Mouse (Mus musculus): ENCODE data around the gene Hmg20b.

The Hmg20b gene

DNA sequence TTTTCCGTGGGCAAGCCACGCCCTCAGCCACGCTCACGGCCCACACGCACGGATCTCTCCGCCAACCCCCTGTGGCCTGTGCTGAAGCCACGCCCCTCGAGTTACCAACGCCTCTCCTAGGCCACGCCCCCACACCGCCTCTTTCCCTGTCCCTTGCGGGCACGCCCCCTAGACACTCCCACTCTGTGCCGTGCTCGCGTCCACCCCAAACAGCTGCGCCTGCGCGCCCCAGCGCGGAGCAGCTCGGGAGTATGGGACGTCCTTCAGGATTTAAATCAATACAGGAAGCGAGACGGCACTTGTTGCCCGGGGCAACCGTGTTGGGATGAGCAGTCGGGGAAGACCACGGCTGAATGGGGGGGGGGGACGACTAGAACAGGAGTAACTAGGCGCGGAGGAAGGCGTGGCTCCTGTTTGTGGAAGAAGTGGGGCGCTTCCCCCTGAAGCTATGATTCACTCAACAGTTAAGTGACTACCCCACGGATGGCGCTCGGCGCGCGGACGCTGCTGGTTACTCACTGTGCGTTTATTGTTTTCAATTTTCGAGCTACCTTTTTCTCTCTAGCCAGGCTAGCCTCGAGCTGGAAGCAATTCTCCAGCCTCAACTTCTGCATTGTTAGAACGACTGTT is 28.4 kb upstream of the Hmg20b start:
- DNase-seq (ENCODE audit: low spot score in 2 of 2): peak; percentile 100

DNA sequence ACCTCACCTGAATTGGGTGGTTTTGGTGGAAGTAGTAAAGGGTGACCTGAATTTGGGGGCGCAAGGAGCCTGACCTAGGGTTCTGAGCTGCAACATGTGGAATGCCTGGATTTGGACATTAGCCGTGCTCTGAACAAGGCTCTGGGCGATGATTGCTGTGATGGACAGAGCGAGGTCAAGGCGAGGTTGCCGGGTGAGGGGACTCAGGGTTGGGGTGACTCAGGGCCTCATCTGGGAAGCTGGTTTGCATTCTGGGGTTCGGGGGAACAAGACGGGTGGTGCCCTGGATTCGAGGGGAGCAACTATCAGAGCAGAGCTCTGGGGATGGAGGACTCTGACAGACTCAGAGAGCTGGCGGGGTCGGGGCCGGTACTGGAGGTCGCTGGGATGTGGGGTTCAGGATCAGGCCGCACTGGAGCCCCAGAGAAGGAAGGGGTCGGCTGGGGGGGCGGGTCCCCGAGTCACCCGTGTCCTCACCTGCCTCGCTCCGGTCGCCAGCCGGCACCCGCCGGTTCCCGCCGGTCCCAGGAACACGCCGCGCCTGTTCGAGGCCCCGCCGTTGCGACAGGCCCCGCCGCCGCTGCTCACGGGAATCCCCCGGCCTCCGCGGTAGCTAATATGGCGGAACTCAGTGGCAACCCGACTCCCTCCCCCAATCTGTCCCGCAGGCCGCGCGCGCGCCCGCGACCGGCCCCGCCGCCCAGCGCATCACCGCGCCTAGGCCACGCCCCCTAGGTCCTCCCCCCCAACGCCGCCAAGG is 27.7 kb upstream of the Hmg20b start, which contains the start of gene Fzr1:
TSS of gene Fzr1 (minus strand) at position 724 of the 760 bp plus-strand sequence.
- peak in 1 of 2 experiments; percentile 32 for DNase-seq (ENCODE audit: low spot score in 2 of 2)

GRCm38 (mm10) chr10:81377362-81377664 is 27.0 kb upstream of the Hmg20b start:
- no peak for DNase-seq (ENCODE audit: low spot score in 2 of 2)

DNA sequence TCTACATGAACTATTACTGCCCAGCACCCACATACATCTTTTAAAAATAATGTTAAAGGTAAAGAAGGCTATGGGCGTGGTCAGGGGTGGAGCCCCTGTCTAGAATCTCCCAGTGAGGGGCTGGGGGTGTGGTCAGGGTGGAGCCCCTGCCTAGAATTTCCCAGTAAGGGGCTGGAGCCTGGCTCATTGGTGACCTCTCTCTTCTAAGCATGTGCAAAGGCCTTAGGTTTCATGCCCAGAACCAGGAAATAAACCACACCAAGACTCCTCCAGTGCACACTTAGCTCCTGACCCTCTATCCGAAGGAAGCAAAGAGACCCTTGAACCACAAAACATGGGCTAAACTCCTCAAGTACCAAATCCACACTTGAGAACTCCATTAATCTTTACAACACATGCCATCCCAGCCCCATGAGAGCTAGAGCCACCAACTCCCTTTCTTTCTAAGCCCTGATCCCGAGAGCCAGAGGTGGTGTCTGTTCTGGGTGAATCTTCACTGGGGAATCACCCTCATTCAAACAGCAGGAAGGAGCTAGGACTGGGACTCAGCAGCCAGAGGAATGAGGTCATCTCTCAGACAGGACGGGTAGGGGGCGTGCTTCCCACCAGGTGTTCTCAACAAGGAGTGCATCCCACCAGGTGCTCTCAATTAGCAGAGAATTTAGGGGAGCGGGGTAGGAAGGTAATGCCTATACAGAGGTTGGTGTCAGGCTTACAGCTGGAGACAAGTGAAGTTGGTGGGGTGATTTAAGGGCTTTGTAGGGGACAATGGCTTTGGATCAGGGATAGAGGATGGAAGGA is 26.5 kb upstream of the Hmg20b start:
- DNase-seq (ENCODE audit: low spot score in 2 of 2): peak in 1 of 2 experiments; percentile 52

GRCm38 (mm10) chr10:81375322-81375721 is 25.0 kb upstream of the Hmg20b start:
- DNase-seq (ENCODE audit: low spot score in 2 of 2): no peak

- no peak for DNase-seq (ENCODE audit: low spot score in 2 of 2)
These were observed 16.9 kb upstream of the Hmg20b start for GRCm38 (mm10) chr10:81367207-81367495.

DNA sequence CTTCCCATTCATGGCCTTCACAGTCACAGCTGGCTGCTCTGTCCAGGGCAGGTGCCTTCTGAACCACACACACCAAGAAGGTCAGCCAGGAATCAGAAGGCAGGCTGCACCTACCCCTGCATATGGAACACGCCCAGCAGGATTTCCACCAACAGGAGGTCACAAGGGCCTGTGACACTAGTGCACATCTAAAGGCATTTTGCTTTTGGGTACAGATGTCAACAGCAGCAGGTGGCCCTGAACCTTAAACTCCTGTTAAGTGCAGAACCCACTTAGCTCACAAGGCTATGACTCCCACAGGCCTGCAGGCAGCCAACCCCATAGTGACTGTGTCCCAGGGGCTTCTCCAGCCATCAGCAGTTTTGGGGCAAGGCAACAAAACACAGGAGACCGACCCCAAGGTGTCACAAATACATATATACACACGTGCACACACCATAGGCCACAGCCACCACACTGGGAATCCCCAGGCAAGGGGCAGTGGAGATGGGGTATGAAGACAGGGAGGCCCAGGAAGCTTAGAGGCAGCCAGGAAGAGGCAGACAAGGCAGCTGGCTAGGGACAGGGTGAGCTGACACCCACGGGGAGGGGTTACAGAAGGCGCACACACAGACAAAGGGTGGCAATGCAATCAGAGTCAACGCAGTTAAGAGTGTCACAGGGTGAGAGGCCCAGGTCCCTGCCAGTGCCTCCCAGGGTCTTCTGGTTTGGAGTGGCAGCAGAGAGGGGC is 16.4 kb upstream of the Hmg20b start:
- DNase-seq (ENCODE audit: low spot score in 2 of 2): no peak

DNA sequence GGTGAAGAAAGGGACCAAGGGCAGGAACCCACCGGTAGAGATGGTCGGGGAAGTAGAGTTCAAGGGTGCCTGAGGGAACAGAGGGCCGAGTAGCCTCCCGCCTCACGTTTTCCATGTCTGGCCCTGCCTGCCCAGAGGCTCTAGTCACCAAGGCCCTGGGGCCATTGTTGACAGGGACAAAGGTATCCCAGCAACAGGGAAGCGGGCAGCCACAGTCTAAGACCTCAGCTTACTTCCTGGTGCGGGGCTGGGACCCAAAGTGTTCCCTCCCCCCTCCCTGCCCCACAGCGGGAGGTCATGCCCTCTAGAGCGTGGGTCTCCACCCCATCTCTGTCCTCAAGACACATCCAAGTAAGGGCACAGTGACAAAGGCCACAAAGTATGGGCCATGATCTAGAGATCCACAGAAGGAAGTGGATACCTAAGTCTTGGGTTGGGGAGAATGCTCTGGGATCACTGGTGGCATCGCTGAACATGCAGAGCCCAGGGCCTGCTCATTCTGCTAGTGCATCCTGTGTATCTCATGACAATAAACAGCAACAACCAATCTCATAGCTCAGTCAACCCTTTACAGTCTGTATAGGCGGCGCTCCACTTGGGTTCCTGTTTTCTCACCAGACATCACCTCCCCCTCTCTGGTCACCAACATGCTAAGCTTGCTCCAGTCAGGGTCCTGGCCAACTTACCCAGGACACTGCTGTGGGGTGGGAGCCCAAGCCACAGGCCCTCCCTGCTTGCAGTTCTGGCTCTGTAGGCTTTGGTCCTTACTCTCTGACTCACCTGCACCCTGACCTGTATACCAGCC is 15.6 kb upstream of the Hmg20b start, which contains the start of gene 4930404N11Rik:
TSS of gene 4930404N11Rik (minus strand) at position 145 of the 805 bp plus-strand sequence.
- DNase-seq (ENCODE audit: low spot score in 2 of 2): no peak

- DNase-seq (ENCODE audit: low spot score in 2 of 2): no peak
These were observed 14.8 kb upstream of the Hmg20b start for GRCm38 (mm10) chr10:81365073-81365472.

DNA sequence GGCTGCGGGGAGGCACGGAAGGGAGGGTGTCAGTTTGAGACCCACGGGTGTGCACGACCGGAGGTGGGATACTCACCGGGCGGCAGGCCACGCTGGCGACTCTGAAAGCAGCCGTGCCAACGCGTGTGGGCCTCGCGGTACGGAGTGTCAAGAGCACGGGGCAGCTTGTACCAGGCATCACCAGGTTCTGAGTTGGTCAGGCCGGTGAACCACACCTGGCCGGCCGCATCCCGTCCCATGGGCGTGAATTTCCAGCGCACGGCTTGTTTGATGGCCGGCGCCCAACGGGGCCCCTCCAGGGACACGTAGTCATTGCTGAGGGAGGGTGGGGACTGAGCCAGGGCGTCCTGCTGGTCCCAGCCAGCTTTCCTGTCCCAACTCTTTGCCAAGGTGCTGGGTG is 14.4 kb upstream of the Hmg20b start:
- DNase-seq (ENCODE audit: low spot score in 2 of 2): no peak

- no peak for DNase-seq (ENCODE audit: low spot score in 2 of 2)
These were observed 13.4 kb upstream of the Hmg20b start for GRCm38 (mm10) chr10:81363436-81364346.

- peak; percentile 63 to 66 for DNase-seq (ENCODE audit: low spot score in 2 of 2)
These were observed 12.2 kb upstream of the Hmg20b start for GRCm38 (mm10) chr10:81362336-81362949.

GRCm38 (mm10) chr10:81360721-81361120 is 10.4 kb upstream of the Hmg20b start:
- no peak for DNase-seq (ENCODE audit: low spot score in 2 of 2)

DNA sequence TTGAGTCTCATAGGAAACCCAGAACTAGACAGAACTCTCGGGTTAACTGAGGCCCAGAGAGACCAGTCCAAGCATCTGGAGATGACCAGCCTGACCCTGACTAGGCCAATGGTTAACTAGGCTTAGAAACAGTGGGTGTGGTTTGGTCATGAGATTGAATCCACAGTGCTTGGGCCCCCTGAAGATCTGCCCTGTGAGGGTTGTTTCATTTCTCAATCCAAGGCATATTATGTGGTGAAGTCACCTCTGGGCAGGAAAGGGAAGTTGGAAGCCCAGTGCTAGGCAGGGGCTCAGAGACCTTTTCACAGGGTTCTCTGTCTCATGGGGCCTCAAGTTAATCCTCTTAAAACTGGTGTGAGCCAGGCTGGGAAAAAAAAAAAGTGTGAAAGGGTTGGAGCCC is 8.6 kb upstream of the Hmg20b start:
- no peak for DNase-seq (ENCODE audit: low spot score in 2 of 2)

- DNase-seq (ENCODE audit: low spot score in 2 of 2): no peak
These were observed 7.9 kb upstream of the Hmg20b start for GRCm38 (mm10) chr10:81358209-81358608.

DNA sequence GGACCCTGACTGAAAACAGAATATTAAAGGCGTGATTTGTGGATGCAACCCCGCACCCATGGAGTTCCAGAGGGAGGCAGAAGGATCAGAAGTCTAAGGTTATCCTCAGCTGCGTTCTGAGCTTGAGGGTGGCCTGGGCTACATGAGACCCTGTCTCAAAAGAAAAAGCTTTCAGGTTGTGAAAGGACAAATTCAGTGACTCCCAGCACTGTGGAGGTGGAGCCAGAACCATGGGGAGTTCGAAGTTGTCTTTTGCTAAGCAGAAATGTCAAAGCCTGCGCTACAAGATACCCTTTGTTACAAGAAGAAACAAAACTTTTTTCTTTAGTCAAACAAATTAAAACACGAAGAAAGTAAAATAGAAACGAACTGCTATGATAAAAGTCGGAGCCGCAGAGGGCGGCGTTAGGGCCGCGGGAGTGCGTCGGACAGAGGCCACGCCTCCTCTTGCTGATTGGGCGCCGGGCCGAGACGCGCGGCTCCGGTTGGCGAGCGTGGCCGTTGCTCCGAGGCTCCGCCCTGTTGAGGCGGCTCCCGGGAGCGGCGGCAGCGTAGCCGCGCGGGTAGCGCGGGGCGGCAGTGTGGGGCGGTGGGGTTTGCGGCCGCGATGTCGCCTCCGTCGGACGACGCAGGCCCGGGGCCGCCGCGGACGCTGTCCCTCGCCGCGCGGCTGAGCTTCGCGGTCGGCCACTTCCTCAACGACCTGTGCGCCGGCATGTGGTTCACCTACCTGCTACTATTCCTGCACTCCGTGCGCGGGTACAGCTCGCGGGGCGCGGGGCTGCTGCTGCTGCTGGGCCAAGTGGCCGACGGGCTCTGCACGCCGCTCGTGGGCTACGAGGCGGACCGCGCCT is 6.9 kb upstream of the Hmg20b start, which contains the start of gene Mfsd12:
TSS of gene Mfsd12 (plus strand) at position 501 of the 854 bp plus-strand sequence.
- peak; percentile 84 to 88 for DNase-seq (ENCODE audit: low spot score in 2 of 2)

GRCm38 (mm10) chr10:81356352-81356990 is 6.2 kb upstream of the Hmg20b start:
- DNase-seq (ENCODE audit: low spot score in 2 of 2): no peak

DNA sequence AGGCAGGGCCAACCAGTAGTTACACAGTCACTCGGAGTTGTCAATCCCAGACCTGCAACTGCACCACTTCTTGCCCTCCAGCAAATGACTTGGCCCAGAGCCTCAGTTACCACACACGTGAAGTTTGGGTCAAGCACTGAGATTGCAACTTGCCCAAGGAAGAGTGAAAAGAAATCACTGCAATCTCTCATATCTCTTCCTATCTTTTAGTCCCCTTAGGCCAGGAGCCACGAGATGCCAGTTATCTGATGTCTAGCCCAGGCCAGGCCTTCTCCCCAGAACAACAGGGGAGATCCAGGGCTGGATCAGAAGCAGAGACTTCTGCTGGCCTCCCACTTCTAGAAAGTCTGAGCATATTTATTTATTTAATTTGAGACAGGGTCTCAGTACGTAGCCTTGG is 5.3 kb upstream of the Hmg20b start:
- no peak for DNase-seq (ENCODE audit: low spot score in 2 of 2)

Measured in spleen, postnatal 14 days (tissue).